Mouse (Mus musculus): ENCODE measurements at regions not wholly inside any gene's neighbourhood (a gene's known extent, or its start where the extent isn't known, plus 50 kb on each side); places are given as distances from the start of the nearest gene placed in this dataset.

DNA sequence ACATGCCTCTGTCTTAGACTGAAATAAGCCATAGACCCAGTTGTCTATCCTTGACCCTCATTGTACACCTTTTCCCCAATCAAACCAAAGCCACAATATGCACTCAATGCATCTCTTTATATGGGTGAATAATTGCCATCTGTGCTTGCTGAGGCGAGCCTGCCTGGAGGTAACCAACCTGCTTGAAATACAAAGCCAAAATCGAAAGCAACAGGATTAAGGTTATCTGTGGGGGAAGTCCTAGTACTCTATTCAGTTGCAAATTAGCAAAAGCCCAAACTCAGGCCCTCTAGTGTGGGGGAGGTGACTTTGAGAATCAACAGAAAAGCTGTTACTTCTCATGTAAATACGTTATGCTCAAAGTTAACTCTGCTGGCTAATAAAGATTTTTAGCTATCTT is 246.2 kb upstream of the Fundc1 start:
- no peak for TF ChIP-seq CTCF (IDR thresholded peaks at IDR 0.05; ENCODE audit: borderline replicate concordance, insufficient read depth, low read length)
- TF ChIP-seq POLR2A (IDR thresholded peaks at IDR 0.05; ENCODE audit: low read depth, low read length), result no peak

Data from embryonic fibroblast, embryonic 13.5 days (primary cell).